Mouse (Mus musculus) MEL (cell line): ENCODE data around the gene Ccdc167. TPM values are rescaled to one million over a fixed set of nuclear protein-coding genes. Genes with fewer than 3 reads are reported as not detected.

ENCODE experiments used
- DNase-seq: peaks from one replicate; pipeline ENCODE4 v3.0.0; 2011; ENCODE audit warnings: low read depth, low spot score
- H3K27ac ChIP-seq: 2 replicates; pipeline ENCODE4 v1.5.1; 2012; ENCODE audit warnings: low read depth, mild to moderate bottlenecking, control low read depth, low read length, moderate library complexity; ENCODE audit not compliant: control insufficient read depth
- H3K27me3 ChIP-seq, 2 experiments: fragments of 150-350 bp in 1 of 2; sonication (generic) in 1 of 2; 2 replicates each; pipeline ENCODE4 v1.6.1; 2012; ENCODE audit warnings: low read length in 2 of 2, mild to moderate bottlenecking in 2 of 2, improper control_type of control experiment in 1 of 2, moderate library complexity in 1 of 2; ENCODE audit not compliant: insufficient read depth in 2 of 2, control insufficient read depth in 1 of 2
- H3K36me3 ChIP-seq, 2 experiments: 2 replicates each; pipeline ENCODE4 v1.6.1; 2012 to 2014; ENCODE audit warnings: low read length in 2 of 2, improper control_type of control experiment in 1 of 2, inconsistent platforms in 1 of 2, mild to moderate bottlenecking in 1 of 2; ENCODE audit not compliant: insufficient read depth in 2 of 2, control insufficient read depth in 1 of 2
- H3K4me1 ChIP-seq, 2 experiments: fragments of 150-350 bp in 1 of 2; sonication (generic) in 1 of 2; 2 replicates each; pipeline ENCODE4 v1.6.1; 2012; ENCODE audit warnings: low read length in 2 of 2, improper control_type of control experiment in 1 of 2, mild to moderate bottlenecking in 1 of 2; ENCODE audit not compliant: insufficient read depth in 2 of 2, control insufficient read depth in 1 of 2
- H3K4me3 ChIP-seq, 2 experiments: fragments of 150-350 bp in 1 of 2; sonication (generic) in 1 of 2; 2 replicates each; pipeline ENCODE4 v1.5.1; 2012; ENCODE audit warnings: low read depth in 2 of 2, low read length in 2 of 2, mild to moderate bottlenecking in 2 of 2, moderate library complexity in 2 of 2, control low read depth in 1 of 2, improper control_type of control experiment in 1 of 2; ENCODE audit not compliant: control insufficient read depth in 1 of 2, insufficient read depth in 1 of 2
- H3K79me2 ChIP-seq: 2 replicates; pipeline ENCODE4 v1.6.1; 2012; ENCODE audit warnings: mild to moderate bottlenecking, low read length, moderate library complexity; ENCODE audit not compliant: control insufficient read depth, poor library complexity, insufficient read depth
- H3K9ac ChIP-seq: 2 replicates; pipeline ENCODE4 v1.6.1; 2012; ENCODE audit warnings: low read depth, mild to moderate bottlenecking, control low read depth, low read length, moderate library complexity; ENCODE audit not compliant: control insufficient read depth, poor library complexity, severe bottlenecking
- H3K9me3 ChIP-seq: fragments of 150-350 bp; sonication (generic); replicated peaks from 2 replicates; pipeline ENCODE4 v1.6.1; 2012; ENCODE audit warnings: mild to moderate bottlenecking, low read length, improper control_type of control experiment, moderate library complexity; ENCODE audit not compliant: insufficient read depth
- CHD2 ChIP-seq: IDR thresholded peaks from 2 replicates; pipeline ENCODE4 v1.6.1; 2011; ENCODE audit warnings: low read length, improper control_type of control experiment
- CTCF ChIP-seq, 3 experiments: IDR thresholded peaks in 2 of 3; conservative IDR thresholded peaks in 1 of 3; 2 replicates each; pipeline ENCODE4 v1.5.1; 2011 to 2012; ENCODE audit warnings: low read length in 3 of 3, low read depth in 2 of 3, mild to moderate bottlenecking in 2 of 3, improper control_type of control experiment in 1 of 3, inconsistent platforms in 1 of 3, mixed read lengths in 1 of 3, moderate library complexity in 1 of 3; ENCODE audit not compliant: control insufficient read depth in 1 of 3, insufficient read depth in 1 of 3, poor library complexity in 1 of 3, severe bottlenecking in 1 of 3
- E2F4 ChIP-seq: IDR thresholded peaks from 2 replicates; pipeline ENCODE4 v1.6.1; 2011; ENCODE audit warnings: low read depth, low read length, improper control_type of control experiment, borderline replicate concordance
- GATA1 ChIP-seq: IDR thresholded peaks from 2 replicates; pipeline ENCODE4 v1.6.1; 2011; ENCODE audit warnings: low read depth, low read length, improper control_type of control experiment
- HCFC1 ChIP-seq: IDR thresholded peaks from 2 replicates; pipeline ENCODE4 v1.6.1; 2012; ENCODE audit warnings: low read depth, mild to moderate bottlenecking, inconsistent platforms, low read length, improper control_type of control experiment, moderate library complexity
- JUND ChIP-seq: IDR thresholded peaks from 2 replicates; pipeline ENCODE4 v1.6.1; 2011; ENCODE audit warnings: low read depth, mild to moderate bottlenecking, improper control_type of control experiment, low read length
- MEF2A ChIP-seq: IDR thresholded peaks from 2 replicates; pipeline ENCODE4 v1.6.1; 2014; ENCODE audit warnings: low read depth, mild to moderate bottlenecking, inconsistent platforms, low read length, improper control_type of control experiment; ENCODE audit not compliant: poor library complexity, insufficient replicate concordance, severe bottlenecking; ENCODE audit errors: extremely low read depth
- MXI1 ChIP-seq: IDR thresholded peaks from 2 replicates; pipeline ENCODE4 v1.6.1; 2011; ENCODE audit warnings: mild to moderate bottlenecking, low read depth, low read length, improper control_type of control experiment
- MYC ChIP-seq: IDR thresholded peaks from 2 replicates; pipeline ENCODE4 v1.6.1; 2011; ENCODE audit warnings: low read depth, mild to moderate bottlenecking, low read length, improper control_type of control experiment, moderate library complexity
- POLR2A ChIP-seq, 2 experiments: IDR thresholded peaks; 2 replicates each; pipeline ENCODE4 v1.6.1; 2011 to 2012; ENCODE audit warnings: low read length in 2 of 2, mild to moderate bottlenecking in 2 of 2, control low read depth in 1 of 2, improper control_type of control experiment in 1 of 2, low read depth in 1 of 2, moderate library complexity in 1 of 2; ENCODE audit not compliant: control insufficient read depth in 1 of 2, insufficient read depth in 1 of 2, poor library complexity in 1 of 2
- RAD21 ChIP-seq: IDR thresholded peaks from 2 replicates; pipeline ENCODE4 v1.6.1; 2011; ENCODE audit warnings: mild to moderate bottlenecking, low read depth, low read length, improper control_type of control experiment
- RCOR1 ChIP-seq: IDR thresholded peaks from 2 replicates; pipeline ENCODE4 v1.6.1; 2012; ENCODE audit warnings: low read depth, mild to moderate bottlenecking, inconsistent platforms, low read length, improper control_type of control experiment
- SIN3A ChIP-seq: IDR thresholded peaks from 2 replicates; pipeline ENCODE4 v1.6.1; 2012; ENCODE audit warnings: low read length, improper control_type of control experiment, inconsistent platforms
- SMC3 ChIP-seq: IDR thresholded peaks from 2 replicates; pipeline ENCODE4 v1.6.1; 2011; ENCODE audit warnings: low read depth, low read length, improper control_type of control experiment
- UBTF ChIP-seq: IDR thresholded peaks from 2 replicates; pipeline ENCODE4 v1.6.1; 2012; ENCODE audit warnings: low read depth, mild to moderate bottlenecking, inconsistent platforms, low read length, improper control_type of control experiment, moderate library complexity, borderline replicate concordance; ENCODE audit not compliant: insufficient read depth
- USF1 ChIP-seq: IDR thresholded peaks from 2 replicates; pipeline ENCODE4 v1.6.1; 2014; ENCODE audit warnings: low read depth, mild to moderate bottlenecking, inconsistent platforms, low read length, improper control_type of control experiment, moderate library complexity
- ZC3H11A ChIP-seq: IDR thresholded peaks from 2 replicates; pipeline ENCODE4 v1.6.1; 2012; ENCODE audit warnings: low read depth, mild to moderate bottlenecking, inconsistent platforms, low read length, improper control_type of control experiment
- ZKSCAN1 ChIP-seq: IDR thresholded peaks from 2 replicates; pipeline ENCODE4 v1.6.1; 2012; ENCODE audit warnings: low read depth, mild to moderate bottlenecking, inconsistent platforms, low read length, improper control_type of control experiment, moderate library complexity
- polyA plus RNA-seq, 2 experiments: library from polyadenylated mRNA; stranded (reverse) in 1 of 2; unstranded in 1 of 2; fragments of >175 nt in 1 of 2; fragments of >200 nt in 1 of 2; gene quantifications; 2 replicates each; pipeline versions ENCODE4 v1.2.1 to v1.2.4; 2012; ENCODE audit warnings: low replicate concordance in 2 of 2, low read depth in 1 of 2; ENCODE audit not compliant: insufficient read length in 2 of 2, insufficient read depth in 1 of 2, missing spikeins in 1 of 2
- total RNA-seq: library from RNA; depleted of rRNA; stranded (reverse); fragments of 300-350 nt; gene quantifications from 2 replicates; pipeline ENCODE4 v1.2.3, GENCODE M21; 2012

Ccdc167 gene
- total and polyA plus RNA-seq, 3 experiments = 12.1 to 13.4 TPM; not detected in 1

GRCm38 (mm10) chr17:29761938-29762337 lies 45.1 kb upstream of the Ccdc167 start:
- Histone ChIP-seq H3K4me3 (no peak overlapping the region), H3K27me3 (no peaks in the 10 kb centered on the region), H3K27ac (no peak overlapping the region), H3K79me2 (no peaks in the 10 kb centered on the region), H3K36me3 (peaks cover 0 to 4% of the 10 kb centered on the region in 2 experiments; a peak in 1 of 4 replicates), H3K9ac (no peak overlapping the region), H3K9me3 (no peaks in the 10 kb centered on the region), H3K4me1 (peaks cover 2 to 8% of the 10 kb centered on the region in 2 experiments; a peak in 2 of 4 replicates)
- TF ChIP-seq MYC (no peak), MXI1 (no peak), E2F4 (no peak), HCFC1 (no peak), USF1 (no peak), UBTF (no peak), RCOR1 (no peak), POLR2A (IDR thresholded peaks at IDR 0.05; ENCODE audit: control insufficient read depth in 1 of 2, insufficient read depth in 1 of 2, low read depth in 1 of 2, low read length in 2 of 2, poor library complexity in 1 of 2) (no peak), SMC3 (no peak), CHD2 (no peak), GATA1 (no peak), SIN3A (no peak), ZKSCAN1 (no peak), CTCF (IDR thresholded peaks at IDR 0.05 in 2 of 3, conservative IDR thresholded peaks at IDR 0.05 in 1 of 3; ENCODE audit: control insufficient read depth in 1 of 3, insufficient read depth in 1 of 3, low read depth in 2 of 3, low read length in 3 of 3, poor library complexity in 1 of 3, severe bottlenecking in 1 of 3) (no peak), MEF2A (no peak), RAD21 (no peak)
- no peak for DNase-seq

- H3K9ac ChIP-seq = no peak overlapping the region
- H3K27me3 ChIP-seq = no peaks in the 10 kb centered on the region
- peaks cover 0 to 4% of the 10 kb centered on the region in 2 experiments; a peak in 1 of 4 replicates for H3K36me3 ChIP-seq
- no peak overlapping the region for H3K4me3 ChIP-seq
- no peak overlapping the region for H3K27ac ChIP-seq
- no peaks in the 10 kb centered on the region for H3K9me3 ChIP-seq
- no peak for DNase-seq
- no peak for TF ChIP-seq ZC3H11A
- TF ChIP-seq POLR2A (IDR thresholded peaks at IDR 0.05; ENCODE audit: control insufficient read depth in 1 of 2, insufficient read depth in 1 of 2, low read depth in 1 of 2, low read length in 2 of 2, poor library complexity in 1 of 2) = no peak
- TF ChIP-seq JUND = peak; percentile 22; the same call in 1 of the 2 replicates
- TF ChIP-seq CTCF (IDR thresholded peaks at IDR 0.05 in 2 of 3, conservative IDR thresholded peaks at IDR 0.05 in 1 of 3; ENCODE audit: control insufficient read depth in 1 of 3, insufficient read depth in 1 of 3, low read depth in 2 of 3, low read length in 3 of 3, poor library complexity in 1 of 3, severe bottlenecking in 1 of 3) = no peak
- H3K79me2 ChIP-seq = no peaks in the 10 kb centered on the region
- peaks cover 2 to 8% of the 10 kb centered on the region in 2 experiments; a peak in 2 of 4 replicates for H3K4me1 ChIP-seq
Measured at GRCm38 (mm10) chr17:29760404-29761375, 43.8 kb upstream of the Ccdc167 start.
